Mouse (Mus musculus) hindbrain, embryonic 14.5 days (tissue): ENCODE data around the gene Gpr19. TPM values are rescaled to one million over a fixed set of nuclear protein-coding genes. Genes with fewer than 3 reads are reported as not detected.

Source experiments
- ATAC-seq: fragments of 200-750 bp; cut with Nextera tagmentation; 2 replicates; pipeline ENCODE4 v1.8.0; 2017; ENCODE audit warnings: moderate number of reproducible peaks, mild to moderate bottlenecking, moderate TSS enrichment, moderate library complexity; ENCODE audit not compliant: low FRiP score
- DNase-seq: peaks from one replicate; pipeline ENCODE4 v3.0.0-alpha.2; 2015; ENCODE audit warnings: low spot score
- H3K27ac ChIP-seq: fragments of 300-500 bp; sonication (generic); 2 replicates; pipeline ENCODE4 v1.5.1; 2014; ENCODE audit warnings: mild to moderate bottlenecking, moderate library complexity
- H3K27me3 ChIP-seq: fragments of 300-500 bp; sonication (generic); 2 replicates; pipeline ENCODE4 v1.6.1; 2014; ENCODE audit warnings: mild to moderate bottlenecking, low read length, mixed read lengths; ENCODE audit not compliant: control insufficient read depth, insufficient read depth
- H3K36me3 ChIP-seq: fragments of 300-500 bp; sonication (generic); replicated peaks from 2 replicates; pipeline ENCODE4 v1.6.1; 2014; ENCODE audit not compliant: control insufficient read depth, insufficient read depth
- H3K4me1 ChIP-seq: fragments of 300-500 bp; sonication (generic); replicated peaks from 2 replicates; pipeline ENCODE4 v1.6.1; 2014; ENCODE audit warnings: antibody characterized with exemption, low read length, mixed read lengths; ENCODE audit not compliant: control insufficient read depth, insufficient read depth
- H3K4me2 ChIP-seq: fragments of 300-500 bp; sonication (generic); replicated peaks from 2 replicates; pipeline ENCODE4 v1.6.1; 2014; ENCODE audit warnings: mild to moderate bottlenecking, moderate library complexity
- H3K4me3 ChIP-seq: fragments of 300-500 bp; sonication (generic); replicated peaks from 2 replicates; pipeline ENCODE4 v1.5.1; 2014; ENCODE audit warnings: mild to moderate bottlenecking, low read length
- H3K9ac ChIP-seq: fragments of 300-500 bp; sonication (generic); 2 replicates; pipeline ENCODE4 v1.6.1; 2014
- H3K9me3 ChIP-seq: fragments of 300-500 bp; sonication (generic); 2 replicates; pipeline ENCODE4 v1.6.1; 2016; ENCODE audit warnings: low read length; ENCODE audit not compliant: control insufficient read depth
- WGBS: fragments of 180-500 bp; shearing (Covaris S2); extraction: QIAGEN DNeasy Blood & Tissue Kit; methylation state at CpG from one replicate; pipeline ENCODE4 v1.1.7; 2014; 5-methylcytosine and 5-hydroxymethylcytosine counted together
- polyA plus RNA-seq: library from polyadenylated mRNA; unstranded; fragments of >200 nt; fragmentation: Nextera tagmentation; extraction: Ambion mirVana; gene quantifications from 2 replicates; pipeline ENCODE4 v1.2.1, GENCODE M21; 2014

Gpr19 gene
- polyA plus RNA-seq, 1 experiment from 2014 or later = 34.0 TPM

DNA sequence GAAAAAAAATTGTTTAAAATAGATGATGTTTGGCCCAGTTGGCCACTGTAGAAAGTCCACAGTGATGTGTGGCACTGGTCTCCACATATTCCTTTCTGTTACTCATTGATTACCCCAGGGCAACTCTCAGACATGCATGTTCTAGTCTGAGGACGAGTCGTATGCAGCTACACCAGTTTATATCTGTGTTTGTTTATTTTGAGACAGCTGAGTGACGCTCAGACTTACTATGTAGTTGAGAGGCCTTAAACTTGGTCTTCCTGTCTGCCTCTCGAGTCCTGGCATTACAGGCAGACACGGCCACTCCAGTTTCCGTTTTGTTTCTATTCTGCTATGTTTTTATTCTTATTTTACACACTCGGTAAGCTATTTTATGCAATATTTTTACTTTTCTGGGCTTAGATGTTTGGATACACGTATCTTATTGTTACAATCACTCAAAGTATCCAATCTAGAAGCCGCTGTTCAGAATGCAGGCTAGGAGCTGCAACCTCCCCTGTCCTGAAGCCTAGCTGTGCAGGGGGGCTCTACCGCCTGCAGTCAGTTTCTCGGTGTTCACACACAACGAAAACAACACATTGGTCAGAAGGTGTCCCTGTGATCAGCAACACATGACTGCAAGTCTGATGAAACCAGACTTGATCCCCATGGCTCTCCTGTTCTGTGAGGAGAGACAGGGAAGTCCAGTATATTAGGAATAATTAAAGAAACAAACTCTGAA lies 34.3 kb upstream of the Gpr19 start:
- Histone ChIP-seq H3K27ac (no peak overlapping the region), H3K9ac (no peak overlapping the region), H3K9me3 (no peaks in the 10 kb centered on the region), H3K4me1 (0 out of 2 replicates have a peak, but pooled peaks cover 3% of the 10 kb centered on the region), H3K4me2 (no peak overlapping the region), H3K4me3 (no peak overlapping the region), H3K27me3 (no peaks in the 10 kb centered on the region), H3K36me3 (no peaks in the 10 kb centered on the region)
- 77% methylated on average over 12 of the region's 12 CpGs for WGBS
- ATAC-seq (no peak), DNase-seq (no peak)

DNA sequence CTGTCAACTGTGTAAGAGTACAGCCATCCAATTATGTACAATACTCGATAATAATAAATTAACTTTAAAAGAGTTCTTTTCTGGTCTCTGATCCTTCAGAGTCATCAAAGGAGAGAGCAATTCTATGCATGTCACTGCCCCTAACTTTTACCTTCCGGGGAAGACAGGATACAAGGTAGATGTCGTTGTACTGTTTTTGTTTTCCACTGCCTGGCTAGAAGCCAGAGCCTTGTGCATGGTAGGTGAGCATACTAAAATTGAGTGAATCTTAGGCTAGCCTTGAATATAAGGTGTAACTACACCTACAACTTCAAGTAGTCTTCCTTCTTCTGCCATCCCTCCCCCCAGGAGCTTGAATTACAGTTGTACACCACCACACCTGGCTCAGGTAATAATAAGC lies 32.8 kb upstream of the Gpr19 start:
- WGBS = 91% methylated on average over 3 of the region's 3 CpGs

DNA sequence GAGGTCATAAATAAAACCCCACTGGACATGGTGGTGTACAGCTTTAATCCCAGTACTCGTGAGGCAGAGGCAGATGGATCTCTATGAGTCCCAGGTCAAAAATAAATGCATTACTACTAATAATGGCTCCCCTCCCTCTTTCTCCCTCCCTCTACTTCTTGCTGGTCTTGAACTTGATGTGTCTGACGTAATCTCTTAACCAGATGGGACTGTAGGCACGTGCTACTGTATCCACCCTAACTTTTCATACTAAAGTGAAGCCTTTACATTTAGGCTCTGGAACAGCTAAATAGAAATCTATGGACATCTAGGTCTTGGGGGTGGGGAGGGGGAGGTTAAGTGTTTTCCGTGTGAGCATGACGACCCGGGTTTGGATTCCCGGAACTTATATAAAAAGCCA lies 32.0 kb upstream of the Gpr19 start:
- H3K4me3 ChIP-seq = 0 out of 2 replicates have a peak overlapping the region, but pooled peaks have one; percentile 55
- DNase-seq = no peak
- 74% methylated on average over 7 of the region's 7 CpGs for WGBS

More for the DNA sequence above, 32.8 kb upstream of the Gpr19 start:
- no peaks in the 10 kb centered on the region for H3K9me3 ChIP-seq
- no peaks in the 10 kb centered on the region for H3K36me3 ChIP-seq
- no peak overlapping the region for H3K4me3 ChIP-seq
- H3K27me3 ChIP-seq = no peaks in the 10 kb centered on the region
- no peak for ATAC-seq
- H3K27ac ChIP-seq = no peak overlapping the region
- 0 out of 2 replicates have a peak, but pooled peaks cover 12% of the 10 kb centered on the region for H3K4me1 ChIP-seq
- DNase-seq = no peak
- H3K9ac ChIP-seq = no peak overlapping the region
- 0 out of 2 replicates have a peak overlapping the region, but pooled peaks have one; percentile 10 for H3K4me2 ChIP-seq

DNA sequence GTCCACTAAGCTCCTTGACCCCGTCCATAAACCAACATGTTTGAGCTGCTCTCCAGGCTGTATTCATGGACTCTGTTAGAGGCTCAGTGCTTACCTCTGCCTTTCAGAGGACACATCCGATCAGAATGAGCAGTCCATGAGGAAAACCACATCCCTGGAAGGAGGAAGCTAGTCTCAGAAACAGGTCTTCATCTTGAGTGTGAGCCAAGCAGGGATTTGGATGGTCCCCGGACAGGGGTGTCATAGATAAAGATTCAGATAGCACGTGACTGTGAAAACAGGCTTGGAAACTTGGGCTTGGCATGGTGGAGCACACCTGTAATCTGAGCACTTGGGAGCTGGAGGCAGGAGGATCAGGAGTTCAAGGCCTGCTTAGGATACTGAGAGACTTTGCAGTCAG lies 31.5 kb upstream of the Gpr19 start:
- 53% methylated on average over 4 of the region's 4 CpGs for WGBS

More for the DNA sequence above, 32.0 kb upstream of the Gpr19 start:
- H3K4me2 ChIP-seq = peak overlapping the region; percentile 89
- no peak for ATAC-seq
- H3K4me1 ChIP-seq = 0 out of 2 replicates have a peak, but pooled peaks cover 12% of the 10 kb centered on the region
- H3K27me3 ChIP-seq = no peaks in the 10 kb centered on the region
- H3K36me3 ChIP-seq = no peaks in the 10 kb centered on the region
- H3K9ac ChIP-seq = no peak overlapping the region
- no peak overlapping the region for H3K27ac ChIP-seq
- H3K9me3 ChIP-seq = no peaks in the 10 kb centered on the region

DNA sequence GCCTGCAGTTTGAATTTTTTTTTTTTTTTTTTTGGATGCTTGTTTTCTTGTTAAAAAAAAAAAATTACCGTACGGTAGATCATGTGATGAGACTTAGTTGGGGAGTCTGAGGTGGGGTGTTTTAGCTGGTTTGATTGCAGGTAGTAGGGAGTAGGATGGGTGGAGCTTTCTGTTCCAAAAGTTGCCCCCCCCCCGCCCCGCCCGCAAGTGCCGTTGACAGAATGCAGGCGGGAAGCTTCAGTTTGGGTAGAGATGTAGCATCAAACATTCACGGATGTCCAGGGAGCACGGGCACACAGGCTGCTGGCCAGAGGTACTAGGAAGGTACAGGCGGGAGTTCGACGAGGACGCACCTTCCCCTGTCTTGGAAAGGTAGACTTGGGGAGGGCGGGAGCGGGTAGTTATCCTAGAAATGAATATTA lies 30.5 kb upstream of the Gpr19 start:
- Histone ChIP-seq H3K27me3 (no peaks in the 10 kb centered on the region), H3K27ac (no peak overlapping the region), H3K4me2 (peak overlapping the region; percentile 89), H3K4me3 (peak overlapping the region; percentile 55), H3K36me3 (no peaks in the 10 kb centered on the region), H3K9ac (peak overlapping the region; percentile 62), H3K4me1 (peaks cover 12% of the 10 kb centered on the region; the same call in 1 of the 2 replicates), H3K9me3 (no peaks in the 10 kb centered on the region)
- WGBS = under 1% methylated on average over 15 of the region's 15 CpGs
- DNase-seq (no peak), ATAC-seq (peak; percentile 22; the same call in 1 of the 2 replicates)

More for the DNA sequence above, 31.5 kb upstream of the Gpr19 start:
- Histone ChIP-seq H3K27me3 (no peaks in the 10 kb centered on the region), H3K9me3 (no peaks in the 10 kb centered on the region), H3K27ac (no peak overlapping the region), H3K4me3 (peak overlapping the region; percentile 55), H3K4me1 (0 out of 2 replicates have a peak, but pooled peaks cover 12% of the 10 kb centered on the region), H3K36me3 (no peaks in the 10 kb centered on the region), H3K4me2 (peak overlapping the region; percentile 89; the same call in 1 of the 2 replicates), H3K9ac (peak overlapping the region; percentile 16; the same call in 1 of the 2 replicates)
- DNase-seq (no peak), ATAC-seq (no peak)

DNA sequence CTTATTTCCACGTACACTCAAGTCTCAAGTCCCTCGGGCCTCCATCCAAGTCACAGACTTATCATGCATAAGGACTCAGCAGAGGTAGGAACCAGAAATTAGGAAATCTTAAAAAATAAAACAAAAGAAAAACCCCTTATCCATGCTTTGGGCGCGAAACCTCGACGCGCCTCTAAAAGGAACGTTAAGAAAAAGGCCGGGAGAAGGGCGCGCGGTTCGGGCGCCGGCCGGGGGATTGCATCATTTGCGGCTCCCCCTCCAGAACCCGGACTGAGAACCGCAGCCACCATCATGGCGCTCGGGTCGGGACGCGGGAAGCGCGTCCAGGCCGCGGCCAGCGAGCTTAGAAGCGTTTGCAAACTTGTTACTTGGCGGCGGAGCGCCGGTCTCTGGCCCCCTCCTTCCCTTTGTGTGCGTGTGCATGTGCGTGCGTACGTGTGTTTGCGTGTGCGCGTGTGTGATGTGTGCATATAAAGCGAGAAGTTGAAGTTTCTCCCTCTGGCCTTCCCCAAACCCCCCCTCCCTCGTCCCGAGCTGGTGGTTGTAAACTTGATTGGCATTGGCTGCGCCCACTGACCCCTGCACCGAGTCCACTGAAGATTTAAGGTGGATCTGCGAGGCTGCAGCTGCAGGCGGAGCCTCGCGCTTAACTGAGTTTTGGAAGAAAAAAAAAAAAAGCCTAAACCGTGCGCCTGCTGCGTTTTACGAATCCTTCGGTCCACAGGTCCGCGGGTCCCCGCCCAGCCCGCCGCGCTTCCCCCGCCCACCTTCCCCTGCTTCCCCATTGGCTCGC lies 29.9 kb upstream of the Gpr19 start:
- no peaks in the 10 kb centered on the region for H3K27me3 ChIP-seq
- under 1% methylated on average over 63 of the region's 63 CpGs for WGBS
- peak; percentile 80 for DNase-seq
- H3K4me2 ChIP-seq = peak overlapping the region; percentile 89
- H3K9ac ChIP-seq = peak overlapping the region; percentile 62
- no peaks in the 10 kb centered on the region for H3K9me3 ChIP-seq
- H3K36me3 ChIP-seq = no peaks in the 10 kb centered on the region
- H3K4me1 ChIP-seq = peaks cover 19% of the 10 kb centered on the region; the same call in 1 of the 2 replicates
- ATAC-seq = peak; percentile 87
- H3K27ac ChIP-seq = peak overlapping the region; percentile 92
- H3K4me3 ChIP-seq = peak overlapping the region; percentile 55

DNA sequence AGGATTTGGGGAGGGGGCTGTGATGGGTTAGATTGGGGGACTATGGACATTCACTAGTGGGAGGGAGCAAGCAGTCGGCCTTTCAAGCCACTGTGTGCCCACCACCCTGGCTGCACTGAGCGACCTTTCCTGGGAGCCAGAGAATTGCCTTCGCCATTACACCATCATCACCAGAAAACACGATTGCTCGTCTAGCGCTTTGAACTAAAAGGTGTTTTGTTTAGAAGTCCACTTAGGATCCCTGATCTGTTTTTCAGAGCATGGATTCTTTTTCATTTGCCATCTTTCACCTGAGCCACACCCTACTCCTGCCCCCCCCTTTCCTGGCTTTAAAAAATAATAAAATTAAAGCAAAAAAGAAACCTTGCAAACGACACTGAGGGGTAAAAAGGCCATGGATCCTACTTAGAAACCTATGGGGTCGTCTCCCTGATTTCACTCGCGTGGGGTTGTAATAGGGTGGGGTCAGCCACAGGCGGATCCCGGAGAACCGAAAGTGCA lies 29.3 kb upstream of the Gpr19 start:
- peak; percentile 10 for ATAC-seq

DNA sequence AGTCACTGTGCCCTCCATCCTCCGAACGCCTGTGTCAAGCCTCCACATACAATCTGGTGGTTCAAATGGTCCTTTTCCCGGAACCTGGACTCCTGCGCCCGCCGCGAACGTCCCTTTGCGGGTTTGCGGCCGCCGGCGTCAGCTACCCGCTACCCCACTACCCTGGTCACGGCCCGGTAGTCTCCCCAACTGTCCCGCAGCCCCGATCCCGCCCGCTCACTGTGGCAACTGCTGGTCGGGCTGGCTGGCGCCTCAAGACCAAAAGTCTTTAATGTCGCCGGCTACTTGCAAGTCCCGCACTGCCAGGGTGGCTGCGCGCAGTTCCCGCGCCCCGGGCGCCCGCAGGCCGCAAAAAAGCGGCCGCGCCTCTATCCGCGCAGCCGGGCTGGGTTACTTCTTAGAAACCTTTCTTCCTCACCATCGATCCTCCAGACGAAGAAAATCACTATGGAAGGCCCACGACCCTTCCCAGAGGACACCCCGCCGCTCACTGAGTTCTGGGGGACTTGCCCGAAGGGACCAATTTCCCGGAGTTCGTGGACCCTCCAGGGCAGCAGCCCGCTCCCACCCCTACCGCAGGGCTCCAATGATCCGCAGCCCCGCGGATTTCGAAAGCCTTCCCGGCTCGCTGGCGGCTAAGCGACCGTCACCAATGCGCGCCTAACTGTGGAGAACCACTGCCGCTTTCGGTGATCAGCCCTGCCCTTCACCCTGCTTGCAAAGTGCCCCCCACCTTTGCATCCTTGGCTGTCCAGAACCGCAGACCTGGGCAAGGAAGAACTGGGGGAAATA lies 28.6 kb upstream of the Gpr19 start:
- DNase-seq = peak; percentile 67
- Histone ChIP-seq H3K36me3 (no peaks in the 10 kb centered on the region), H3K4me1 (peaks cover 29% of the 10 kb centered on the region), H3K4me2 (peak overlapping the region; percentile 89), H3K9ac (peak overlapping the region; percentile 62), H3K27me3 (no peaks in the 10 kb centered on the region), H3K4me3 (peak overlapping the region; percentile 55), H3K27ac (peak overlapping the region; percentile 92), H3K9me3 (no peaks in the 10 kb centered on the region)
- under 1% methylated on average over 63 of the region's 63 CpGs for WGBS
- ATAC-seq = peak; percentile 39

More for the DNA sequence above, 29.3 kb upstream of the Gpr19 start:
- Histone ChIP-seq H3K9me3 (no peaks in the 10 kb centered on the region), H3K27me3 (no peaks in the 10 kb centered on the region), H3K4me2 (peak overlapping the region; percentile 89), H3K27ac (peak overlapping the region; percentile 92), H3K9ac (peak overlapping the region; percentile 62), H3K36me3 (no peaks in the 10 kb centered on the region), H3K4me1 (peaks cover 22% of the 10 kb centered on the region), H3K4me3 (peak overlapping the region; percentile 55)
- 1% methylated on average over 13 of the region's 13 CpGs for WGBS
- DNase-seq = no peak
